Mouse (Mus musculus) thymus, postnatal 10 days (tissue): ENCODE measurements at regions not wholly inside any gene's neighbourhood (a gene's known extent, or its start where the extent isn't known, plus 50 kb on each side); places are given as distances from the start of the nearest gene placed in this dataset.

Experiments
- DNase-seq, 2 experiments: peaks; one replicate each; pipeline ENCODE4 v3.0.0; 2021; ENCODE audit warnings: low spot score in 2 of 2

DNA sequence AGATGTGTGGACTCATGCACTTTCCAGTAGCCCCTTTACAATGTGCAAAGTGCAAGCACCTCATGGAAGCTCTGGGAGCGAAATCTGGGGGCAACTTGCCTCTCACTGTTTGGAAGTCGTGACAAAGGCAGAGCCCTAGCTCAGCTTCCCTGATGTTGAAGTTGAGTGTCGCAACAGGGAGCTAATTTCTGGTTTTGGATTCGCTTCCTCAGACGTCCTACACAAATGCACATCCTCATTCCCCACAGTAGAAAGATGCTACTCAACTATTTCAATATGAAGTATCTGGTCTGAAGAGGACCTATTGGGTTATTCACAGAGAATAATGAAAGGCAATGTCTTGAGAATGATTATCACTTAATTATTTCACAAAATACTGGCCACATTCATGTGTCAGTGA is 331.3 kb downstream of the Adgrl2 start:
- DNase-seq: no peak

- DNase-seq: no peak
Measured at GRCm38 (mm10) chr3:148658368-148658767, 332.0 kb downstream of the Adgrl2 start.

DNA sequence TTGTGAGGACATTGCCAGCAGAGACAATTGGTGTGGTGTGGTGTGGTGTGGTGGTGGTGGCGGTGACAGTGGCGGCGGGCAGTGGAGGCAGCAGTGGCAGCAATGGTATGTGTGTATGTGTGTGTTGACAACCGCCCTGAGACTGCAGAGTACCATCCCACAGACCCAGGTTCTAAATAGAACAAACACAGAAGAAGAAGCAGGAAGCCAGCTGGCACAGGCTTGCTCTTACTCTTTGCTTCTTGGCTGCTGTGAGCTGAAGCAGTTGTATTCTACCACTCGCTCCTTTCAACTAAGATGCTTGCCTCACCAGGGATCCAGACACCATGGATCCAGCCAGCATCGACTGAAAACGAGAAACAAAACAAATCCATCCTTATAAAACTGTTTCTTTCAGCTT is 334.2 kb downstream of the Adgrl2 start:
- DNase-seq: no peak

- DNase-seq: no peak
Measured at GRCm38 (mm10) chr3:148650241-148650640, 340.1 kb downstream of the Adgrl2 start.

DNA sequence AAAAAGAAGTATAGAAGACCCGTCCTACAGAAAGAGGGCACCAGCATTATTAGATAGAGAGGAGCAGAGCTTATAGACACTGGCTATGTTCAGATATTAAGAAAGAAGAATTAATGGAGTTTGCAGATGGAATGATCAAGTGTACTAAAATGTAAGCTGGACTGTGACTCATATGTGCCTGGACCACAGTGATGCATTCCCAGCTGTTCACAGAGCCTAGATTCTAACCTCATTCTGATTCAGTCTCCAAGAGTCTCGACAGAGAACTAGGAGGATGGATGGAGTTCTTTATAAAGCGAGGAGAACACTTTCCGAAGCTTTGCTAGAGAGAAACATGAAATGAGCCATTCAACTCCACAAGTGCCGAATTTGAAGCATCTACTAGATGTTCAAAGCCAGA is 345.4 kb downstream of the Adgrl2 start:
- DNase-seq: no peak

DNA sequence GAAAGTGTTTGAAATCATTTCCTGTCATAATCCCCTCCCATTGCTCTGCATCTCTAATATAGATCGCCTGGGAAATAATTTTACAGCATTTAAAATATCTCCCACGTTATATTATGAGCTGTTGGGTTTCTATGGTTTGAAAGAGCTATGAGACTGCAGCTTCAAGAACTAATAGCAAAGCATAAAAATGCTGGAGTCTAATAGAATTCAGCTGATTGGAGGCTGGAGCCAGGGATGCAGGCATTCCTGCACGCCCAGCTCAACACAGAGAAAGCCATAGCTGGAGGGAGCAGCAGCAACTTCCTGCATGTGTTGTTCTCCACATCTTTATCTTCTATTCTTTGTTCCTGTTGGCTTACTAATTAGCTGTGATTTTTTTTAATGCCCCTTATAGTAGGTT is 348.8 kb downstream of the Adgrl2 start:
- no peak for DNase-seq

DNA sequence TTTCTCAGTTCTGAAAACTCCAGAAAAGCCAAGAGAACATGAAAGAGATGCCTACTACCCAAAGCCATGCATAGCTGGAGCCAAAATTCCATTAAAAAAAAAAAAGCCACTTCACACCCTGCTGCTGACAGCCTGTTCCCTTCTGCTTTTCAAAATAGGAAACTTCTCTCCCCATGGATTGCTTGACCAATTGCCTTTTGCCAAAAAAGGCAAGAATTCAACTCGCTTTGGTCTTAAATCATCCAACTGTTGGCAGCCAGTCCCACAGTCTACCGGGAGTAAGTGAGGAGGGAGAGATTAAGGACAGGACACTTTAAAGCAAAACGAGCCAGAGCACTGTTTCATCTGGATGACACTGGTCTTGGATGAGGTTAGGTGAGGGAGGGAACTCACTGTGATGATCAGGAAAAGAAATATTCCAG is 349.7 kb downstream of the Adgrl2 start:
- no peak for DNase-seq

- DNase-seq: no peak
Measured at GRCm38 (mm10) chr3:148635101-148635500, 355.3 kb downstream of the Adgrl2 start.

DNA sequence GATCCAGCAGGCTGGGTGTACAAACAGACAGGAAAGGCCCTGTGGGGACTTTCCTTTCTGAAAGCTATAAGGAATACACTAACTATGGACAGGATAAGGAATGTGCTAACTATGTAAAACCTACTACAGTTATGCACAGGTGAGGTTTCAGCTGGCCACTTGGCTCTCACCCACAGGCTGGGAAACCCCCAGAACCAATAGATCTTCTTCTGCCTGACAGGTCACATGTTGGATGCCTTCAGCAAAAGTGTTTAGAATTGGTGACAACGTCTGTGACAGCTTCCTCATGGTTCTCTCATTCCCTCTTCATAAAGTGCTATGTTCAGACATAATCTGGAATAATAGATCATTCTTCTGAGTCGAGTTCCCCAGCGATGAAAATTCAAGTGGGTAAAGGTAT is 356.0 kb downstream of the Adgrl2 start:
- no peak for DNase-seq

DNA sequence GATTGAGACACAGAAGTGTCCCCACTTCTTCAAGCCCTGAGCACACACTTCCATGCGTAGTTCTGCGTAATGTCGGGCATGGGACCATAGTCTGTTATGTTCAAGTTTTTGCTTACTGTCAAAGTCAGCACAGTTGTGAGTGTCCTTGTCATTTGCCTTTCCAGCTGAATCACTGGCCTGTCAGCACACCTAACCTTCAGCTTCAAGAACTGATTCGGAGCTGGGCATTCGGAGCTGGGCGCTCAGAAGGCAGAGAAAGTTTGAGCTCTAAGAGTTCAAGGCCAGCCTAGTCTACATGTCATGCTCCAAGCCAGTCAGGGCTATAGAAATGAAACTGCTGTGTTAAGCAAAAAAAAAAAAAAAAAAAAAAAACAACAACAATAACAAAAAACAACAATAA is 357.1 kb downstream of the Adgrl2 start:
- no peak for DNase-seq

DNA sequence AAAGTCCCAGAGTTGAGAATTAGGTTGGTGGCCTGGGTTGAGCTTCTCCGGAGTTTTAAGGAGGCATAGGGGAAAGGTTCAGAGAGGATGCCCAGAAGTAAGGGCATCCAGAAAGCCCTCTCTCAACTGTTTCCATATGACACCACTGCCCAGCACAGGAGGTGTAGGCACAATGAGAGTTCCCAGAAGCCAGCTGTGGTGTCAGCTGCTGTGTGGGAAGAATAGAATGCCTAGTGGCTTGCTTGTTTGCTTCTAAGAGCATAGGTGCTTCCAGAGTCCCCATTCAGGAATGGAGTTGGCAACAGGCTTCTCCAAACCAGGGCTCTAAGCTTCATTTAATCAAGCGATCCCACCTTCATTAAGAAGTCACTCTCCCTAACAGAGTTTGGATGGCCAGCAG is 357.9 kb downstream of the Adgrl2 start:
- DNase-seq: no peak

DNA sequence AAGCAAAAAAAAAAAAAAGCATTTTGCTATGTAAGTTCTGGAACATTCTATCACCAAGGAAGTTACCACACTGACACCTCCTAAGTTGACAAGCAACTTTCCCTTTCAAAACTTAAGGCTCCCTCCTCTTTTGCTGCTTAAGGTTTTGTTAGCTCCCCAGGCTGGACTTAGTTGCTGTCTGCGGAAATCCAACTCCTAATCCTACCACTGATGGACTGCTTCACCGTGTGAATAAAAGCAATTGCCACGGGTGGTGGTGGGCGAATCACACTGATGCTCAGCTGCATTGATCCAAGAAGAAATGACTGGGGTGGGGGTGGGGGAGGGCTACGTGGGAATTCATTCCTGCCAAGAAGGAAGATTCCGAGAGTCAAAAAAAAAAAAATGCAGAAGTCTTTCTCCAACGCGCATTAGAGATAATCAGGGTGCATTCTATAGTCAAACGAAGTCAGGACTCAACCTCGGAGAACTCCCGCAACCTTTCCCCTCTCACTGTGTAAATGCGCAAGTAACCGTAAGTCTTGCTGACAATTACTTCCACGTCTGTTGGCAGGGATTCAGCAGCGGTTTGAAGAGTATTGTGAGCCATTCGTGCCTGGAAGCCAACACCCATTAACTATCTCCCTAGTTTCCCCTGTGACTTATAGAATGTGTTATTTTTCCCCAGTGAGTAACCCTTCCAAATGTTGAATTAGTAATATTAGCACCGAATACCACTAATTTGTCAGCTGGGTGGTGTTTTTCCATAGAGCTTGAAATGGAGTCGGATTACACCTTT is 358.8 kb downstream of the Adgrl2 start:
- DNase-seq: no peak

GRCm38 (mm10) chr3:148630865-148631264 is 359.5 kb downstream of the Adgrl2 start:
- DNase-seq: no peak

DNA sequence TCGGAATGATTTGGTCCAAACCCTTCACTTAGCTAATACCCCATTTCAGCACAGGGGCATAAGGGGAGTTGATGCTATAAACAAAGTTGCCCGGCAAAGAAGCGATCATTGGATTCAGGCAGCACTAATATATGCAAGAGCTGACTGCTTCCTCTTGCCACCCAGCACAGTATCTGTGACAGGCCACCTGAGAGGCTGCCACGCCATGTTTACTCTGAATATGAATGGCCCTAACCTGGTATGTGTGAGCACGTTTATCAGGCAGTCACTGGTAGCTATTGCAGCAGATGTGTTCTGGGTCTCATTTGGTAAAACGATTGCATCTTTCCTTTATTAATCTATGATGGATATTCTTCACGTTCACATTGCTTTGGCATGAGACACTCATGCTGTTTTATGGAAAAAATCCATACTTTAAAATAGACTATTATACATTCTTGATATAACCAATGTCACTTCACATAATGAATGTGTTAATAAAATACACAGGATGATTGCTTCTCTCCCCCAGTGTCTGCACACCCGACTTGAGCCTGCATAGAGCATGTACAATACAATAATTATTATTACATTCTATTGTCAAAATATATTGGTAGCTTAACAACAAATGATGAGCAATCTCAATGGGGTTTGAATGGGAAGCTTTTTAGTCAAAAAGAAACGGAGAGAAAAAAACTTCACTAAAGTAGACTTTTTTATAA is 375.2 kb downstream of the Adgrl2 start:
- no peak for DNase-seq

DNA sequence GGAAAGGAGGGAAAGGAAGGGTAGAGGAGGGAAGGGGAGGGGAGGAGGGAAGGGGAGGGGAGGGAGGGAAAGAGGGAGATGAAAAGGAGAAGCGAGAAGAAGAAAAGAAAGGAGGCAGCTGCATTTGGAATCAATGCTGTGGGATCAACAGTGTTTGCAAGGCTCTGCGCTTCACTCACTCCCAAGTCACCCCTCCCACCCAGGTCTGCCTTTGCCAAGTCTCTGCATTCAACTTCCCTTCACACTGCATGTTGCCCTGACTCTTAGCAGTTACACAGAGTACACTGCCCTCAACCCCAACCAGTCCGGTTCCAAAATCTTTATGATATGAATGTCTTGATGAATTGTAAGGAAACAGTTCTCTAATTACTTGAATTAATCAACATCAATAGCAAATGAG is 376.9 kb downstream of the Adgrl2 start:
- DNase-seq: no peak

GRCm38 (mm10) chr3:148603276-148603675 is 387.1 kb downstream of the Adgrl2 start:
- no peak for DNase-seq

GRCm38 (mm10) chr3:148602730-148603255 is 387.6 kb downstream of the Adgrl2 start:
- DNase-seq: no peak

- no peak for DNase-seq
Measured at GRCm38 (mm10) chr3:148595561-148595960, 394.8 kb downstream of the Adgrl2 start.

GRCm38 (mm10) chr3:148589556-148589955 is 400.8 kb downstream of the Adgrl2 start:
- DNase-seq: no peak

- no peak for DNase-seq
Measured at GRCm38 (mm10) chr3:148575735-148576134, 414.6 kb downstream of the Adgrl2 start.

GRCm38 (mm10) chr3:148572493-148572892 is 417.9 kb downstream of the Adgrl2 start:
- no peak for DNase-seq

- DNase-seq: no peak
Measured at GRCm38 (mm10) chr3:148564716-148565115, 425.6 kb downstream of the Adgrl2 start.

DNA sequence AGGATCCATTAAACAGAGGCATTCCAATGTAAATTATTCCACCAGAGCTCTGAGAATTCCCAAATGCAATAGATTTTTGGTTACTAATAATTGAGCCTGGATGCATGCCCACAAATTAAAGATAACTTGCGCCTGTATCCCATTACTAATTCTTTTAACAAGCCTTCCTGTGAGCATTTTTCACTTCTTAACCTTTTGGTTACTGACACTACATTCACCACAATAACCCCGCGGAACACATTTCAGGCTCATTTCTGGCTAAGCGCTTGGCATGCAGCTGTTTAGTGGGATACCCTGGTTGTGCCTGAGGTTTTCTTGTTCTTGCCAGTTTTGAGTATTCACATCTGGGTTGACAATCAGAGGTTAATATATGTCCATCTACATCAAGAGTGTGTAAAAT is 429.1 kb downstream of the Adgrl2 start:
- no peak for DNase-seq
